Mouse (Mus musculus) ES-E14 (cell line): ENCODE measurements around the gene Aaas. TPM values are rescaled to one million over a fixed set of nuclear protein-coding genes. Genes with fewer than 3 reads are reported as not detected.

Source experiments
- DNase-seq: peaks from one replicate; pipeline ENCODE4 v3.0.0-alpha.2; 2013; ENCODE audit warnings: low read depth, low spot score
- H3K27ac ChIP-seq: 2 replicates; pipeline ENCODE4 v1.5.1; 2012; ENCODE audit warnings: low read depth, mild to moderate bottlenecking, low read length, moderate library complexity, mixed read lengths; ENCODE audit not compliant: poor library complexity, insufficient read depth, severe bottlenecking
- H3K36me3 ChIP-seq: 2 replicates; pipeline ENCODE4 v1.6.1; 2012; ENCODE audit warnings: mild to moderate bottlenecking, low read length, moderate library complexity, mixed read lengths; ENCODE audit not compliant: control insufficient read depth, poor library complexity, insufficient read depth, severe bottlenecking
- H3K4me1 ChIP-seq, 2 experiments: fragments of 150-350 bp in 1 of 2; sonication (generic) in 1 of 2; 2 replicates each; pipeline ENCODE4 v1.6.1; 2012; ENCODE audit warnings: low read length in 2 of 2, mild to moderate bottlenecking in 1 of 2, mixed read lengths in 1 of 2; ENCODE audit not compliant: control insufficient read depth in 2 of 2, insufficient read depth in 2 of 2, poor library complexity in 1 of 2
- H3K4me3 ChIP-seq, 2 experiments: fragments of 150-350 bp in 1 of 2; sonication (generic) in 1 of 2; 2 replicates each; pipeline ENCODE4 v1.5.1; 2012; ENCODE audit warnings: low read length in 2 of 2, low read depth in 1 of 2, mild to moderate bottlenecking in 1 of 2, mixed read lengths in 1 of 2; ENCODE audit not compliant: insufficient read depth in 1 of 2, poor library complexity in 1 of 2, severe bottlenecking in 1 of 2
- H3K9ac ChIP-seq: 2 replicates; pipeline ENCODE4 v1.6.1; 2012; ENCODE audit warnings: low read depth, mild to moderate bottlenecking, low read length, mixed read lengths; ENCODE audit not compliant: poor library complexity, insufficient read depth, severe bottlenecking
- H3K9me3 ChIP-seq: fragments of 150-350 bp; sonication (generic); 2 replicates; pipeline ENCODE4 v1.6.1; 2012; ENCODE audit warnings: low read depth, mild to moderate bottlenecking, low read length; ENCODE audit not compliant: control insufficient read depth, insufficient read depth
- CHD2 ChIP-seq: IDR thresholded peaks from 2 replicates; pipeline ENCODE4 v1.6.1; 2014; ENCODE audit warnings: mild to moderate bottlenecking, low read depth, low read length, inconsistent platforms
- HCFC1 ChIP-seq: IDR thresholded peaks from 2 replicates; pipeline ENCODE4 v1.6.1; 2012; ENCODE audit warnings: low read length, inconsistent platforms, borderline replicate concordance; ENCODE audit not compliant: insufficient read depth
- MAFK ChIP-seq: IDR thresholded peaks from 2 replicates; pipeline ENCODE4 v1.6.1; 2014; ENCODE audit warnings: mild to moderate bottlenecking, low read depth, low read length, inconsistent platforms; ENCODE audit not compliant: insufficient read depth
- ZC3H11A ChIP-seq: IDR thresholded peaks from 2 replicates; pipeline ENCODE4 v1.6.1; 2012; ENCODE audit warnings: low read depth, mild to moderate bottlenecking, inconsistent platforms, low read length, borderline replicate concordance
- ZNF384 ChIP-seq: IDR thresholded peaks from 2 replicates; pipeline ENCODE4 v1.6.1; 2012; ENCODE audit warnings: low read depth, low read length, inconsistent platforms
- in situ Hi-C, 2 experiments: fragments of 600-800 bp; cut with MboI; formaldehyde crosslinking; loops; one replicate each; pipeline ENCODE4 v1.15.1; 2025; ENCODE audit warnings: low sequenced_read_pairs in 2 of 2, inconsistent platforms in 1 of 2; ENCODE audit not compliant: unreplicated experiment in 2 of 2
- total RNA-seq: library from RNA; depleted of rRNA; stranded (reverse); fragments of 300-350 nt; gene quantifications from 2 replicates; pipeline ENCODE4 v1.2.3, GENCODE M21; 2012

Gene Aaas
- total RNA-seq, 1 experiment = 86.0 TPM

- in situ Hi-C loops = no loop called here
- Histone ChIP-seq H3K9me3 (no peaks in the 10 kb centered on the region), H3K36me3 (peaks cover 2% of the 10 kb centered on the region), H3K4me1 (peaks cover 2% of the 10 kb centered on the region in 2 experiments; a peak in 1 of 4 replicates), H3K27ac (no peak overlapping the region), H3K9ac (no peak overlapping the region), H3K4me3 (no peak overlapping the region)
- TF ChIP-seq HCFC1 (no peak), ZC3H11A (no peak), MAFK (no peak), ZNF384 (no peak), CHD2 (no peak)
- DNase-seq = no peak
These were observed 1.6 kb upstream of the Aaas start for GRCm38 (mm10) chr15:102352177-102352576.

DNA sequence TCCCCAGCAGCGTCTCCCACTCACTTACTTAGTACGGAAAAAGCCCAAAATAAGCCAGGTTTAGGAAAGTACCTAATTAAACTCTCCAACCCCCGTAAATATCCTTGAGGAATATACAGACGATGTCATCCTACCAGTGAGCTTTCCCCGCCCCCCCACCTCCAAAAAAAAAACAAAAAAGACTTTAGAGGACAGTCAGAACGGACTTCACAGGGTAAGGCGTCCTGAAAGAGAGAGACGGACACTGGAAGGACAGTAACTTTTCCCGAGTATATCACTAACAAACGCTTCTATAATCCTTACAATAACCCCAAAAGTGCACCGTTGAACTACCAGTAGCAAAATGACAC, 346 bp upstream of the Aaas start:
- Histone ChIP-seq H3K9me3 (no peaks in the 10 kb centered on the region), H3K4me1 (peaks cover 2% of the 10 kb centered on the region in 2 experiments; a peak in 1 of 4 replicates), H3K4me3 (peak overlapping the region; percentile 48 to 86), H3K9ac (peak overlapping the region; percentile 47; the same call in 1 of the 2 replicates), H3K36me3 (peaks cover 10% of the 10 kb centered on the region), H3K27ac (no peak overlapping the region)
- in situ Hi-C loops = no loop called here
- DNase-seq = no peak
- TF ChIP-seq MAFK (no peak), ZNF384 (peak; percentile 28; the same call in 1 of the 2 replicates)

GRCm38 (mm10) chr15:102346444-102346843, 4.1 kb downstream of the Aaas start:
- H3K4me3 ChIP-seq = no peak overlapping the region
- H3K9me3 ChIP-seq = no peaks in the 10 kb centered on the region
- no peak overlapping the region for H3K27ac ChIP-seq
- TF ChIP-seq MAFK = no peak
- TF ChIP-seq ZNF384 = no peak
- TF ChIP-seq ZC3H11A = no peak
- TF ChIP-seq HCFC1 = no peak
- TF ChIP-seq CHD2 = no peak
- H3K4me1 ChIP-seq = peaks cover 2% of the 10 kb centered on the region in 2 experiments; a peak in 1 of 4 replicates
- in situ Hi-C loops = no loop called here
- peak; percentile 73 for DNase-seq
- H3K9ac ChIP-seq = no peak overlapping the region
- peaks cover 37% of the 10 kb centered on the region for H3K36me3 ChIP-seq

- Histone ChIP-seq H3K4me1 (peaks cover 0 to 2% of the 10 kb centered on the region in 2 experiments; a peak in 1 of 4 replicates), H3K9me3 (no peaks in the 10 kb centered on the region), H3K36me3 (peaks cover 46% of the 10 kb centered on the region), H3K4me3 (no peak overlapping the region), H3K27ac (no peak overlapping the region), H3K9ac (no peak overlapping the region)
- no peak for TF ChIP-seq HCFC1
- TF ChIP-seq ZC3H11A = no peak
- TF ChIP-seq ZNF384 = 0 out of 2 replicates have a peak, but pooled peaks have one; percentile 52
- in situ Hi-C loops = no loop called here
- DNase-seq = no peak
These were observed 6.1 kb downstream of the Aaas start for GRCm38 (mm10) chr15:102344490-102344889.

DNA sequence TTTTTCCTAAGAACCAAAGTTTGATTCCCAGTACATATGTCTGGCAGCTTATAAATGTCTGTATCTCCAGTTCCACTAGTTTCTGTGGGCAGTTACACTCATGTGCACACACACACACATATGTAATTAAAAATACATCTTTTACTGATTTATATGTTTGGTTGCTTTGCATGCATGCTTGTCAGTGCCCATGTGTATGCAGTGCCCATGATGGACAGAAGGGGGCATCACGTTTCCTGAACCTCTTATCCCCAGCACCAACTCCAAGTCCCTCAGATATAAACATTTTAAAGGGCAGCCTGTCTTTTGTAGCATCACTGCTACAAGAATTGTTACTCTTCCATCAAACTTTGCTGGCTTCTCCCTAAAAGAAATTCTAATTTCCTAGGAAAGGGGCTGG, 9.0 kb downstream of the Aaas start:
- H3K9me3 ChIP-seq = no peaks in the 10 kb centered on the region
- no peak overlapping the region for H3K4me3 ChIP-seq
- TF ChIP-seq CHD2 = no peak
- TF ChIP-seq HCFC1 = no peak
- TF ChIP-seq ZNF384 = no peak
- TF ChIP-seq ZC3H11A = no peak
- no peak for TF ChIP-seq MAFK
- H3K27ac ChIP-seq = no peak overlapping the region
- no peak overlapping the region for H3K9ac ChIP-seq
- H3K36me3 ChIP-seq = peaks cover 69% of the 10 kb centered on the region
- in situ Hi-C loops = no loop called here
- H3K4me1 ChIP-seq = no peaks in the 10 kb centered on the region
- no peak for DNase-seq
